Mouse (Mus musculus) kidney, adult 2 months (tissue): ENCODE results near the gene Bcl2l14.

ENCODE experiments used
- CTCF ChIP-seq: fragments of 200-500 bp; conservative IDR thresholded peaks from 2 replicates; pipeline ENCODE4 v1.5.1; 2011; ENCODE audit warnings: low read depth, mild to moderate bottlenecking, control low read depth, low read length, moderate library complexity, mixed read lengths; ENCODE audit not compliant: insufficient read depth, insufficient read length
- POLR2A ChIP-seq: fragments of 200-500 bp; IDR thresholded peaks from one replicate; pipeline ENCODE4 v1.6.1; 2011; ENCODE audit warnings: low read depth, low read length, control low read depth

DNA sequence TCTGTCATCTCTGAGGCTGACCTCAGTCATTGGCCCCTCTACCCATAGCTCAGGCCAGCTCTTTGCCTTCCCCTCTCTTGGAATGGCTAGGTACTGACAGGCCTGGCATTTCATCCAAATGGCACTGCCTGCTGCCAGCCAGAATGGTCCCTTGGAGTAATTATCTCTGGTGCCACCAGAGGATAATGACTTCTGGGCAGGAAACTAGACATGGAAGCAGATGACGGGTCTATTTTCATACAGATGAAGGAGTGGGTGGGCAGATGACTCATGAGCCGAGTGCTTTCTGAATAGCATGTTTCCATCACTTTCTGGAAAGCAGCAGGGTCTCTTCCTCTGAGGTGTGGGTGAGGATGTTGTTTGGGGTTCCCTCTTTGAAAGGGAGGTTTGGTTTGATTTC lies 23.2 kb upstream of the Bcl2l14 start:
- no peak for TF ChIP-seq CTCF
- TF ChIP-seq POLR2A = no peak
